Mouse (Mus musculus) small intestine, adult 2 months (tissue): ENCODE data around the gene Pih1d1.

Experiments used
- CTCF ChIP-seq: fragments of 200-500 bp; IDR thresholded peaks from 2 replicates; pipeline ENCODE4 v1.5.1; 2012; ENCODE audit warnings: low read depth, mild to moderate bottlenecking, control low read depth, inconsistent platforms, low read length, moderate library complexity, mixed read lengths; ENCODE audit not compliant: insufficient replicate concordance, insufficient read length; ENCODE audit errors: extremely low read depth
- POLR2A ChIP-seq: fragments of 200-500 bp; IDR thresholded peaks from 2 replicates; pipeline ENCODE4 v1.6.1; 2012; ENCODE audit warnings: low read depth, mild to moderate bottlenecking, control low read depth, inconsistent platforms, low read length, moderate library complexity

GRCm38 (mm10) chr7:45154993-45155514 is 951 bp downstream of the Pih1d1 start:
- TF ChIP-seq CTCF = peak; percentile 56; the same call in 1 of the 2 replicates
- no peak for TF ChIP-seq POLR2A
